In genomic region chr17:83213228-83213915, GRCm38 (mm10) we compare ENCODE assay signal across 9 mouse cellular contexts. TPM values are rescaled to one million over a fixed set of nuclear protein-coding genes. Genes with fewer than 3 reads are reported as not detected.
DNase-seq lines count a peak whose midpoint lies in the region; ATAC-seq and TF ChIP-seq lines count a peak whose summit lies in the region.
"Had no signal": no experiment of that assay in that cellular context is flagged by ENCODE, and none has a peak within 500 bp of the region (broad histone marks: within the 10 kb centered on the region; RNA-seq: fewer than 3 reads in every experiment).

No protein-coding gene starts in this region.

- 52% methylated on average over 9 of the region's 9 CpGs for WGBS in heart, embryonic 11.5 days (ENCODE audit: insufficient replicate concordance)
- WGBS in forebrain, postnatal 0 days, result 44% methylated on average over 9 of the region's 9 CpGs
- WGBS in liver, embryonic 15.5 days (ENCODE audit: insufficient replicate concordance), result 59% methylated on average over 9 of the region's 9 CpGs

- no peaks in the 10 kb centered on the region for H3K36me3 ChIP-seq in heart, embryonic 11.5 days (ENCODE audit: control insufficient read depth, insufficient read depth, low read length)
- no peaks in the 10 kb centered on the region for H3K36me3 ChIP-seq in E14TG2a.4 (ENCODE audit: insufficient read depth, low read length)
- H3K36me3 ChIP-seq in forebrain, postnatal 0 days (ENCODE audit: insufficient read depth), result no peaks in the 10 kb centered on the region
- no peaks in the 10 kb centered on the region for H3K36me3 ChIP-seq in liver, embryonic 15.5 days (replicated peaks)

- DNase-seq in heart, adult 8-10 months (ENCODE audit: low spot score), result no peak
- no peak for DNase-seq in forebrain, postnatal 0 days
- DNase-seq in T-cell, adult 2 months (ENCODE audit: low spot score), result no peak
- no peak for DNase-seq in adrenal gland, adult 18-20 months (ENCODE audit: low spot score in 2 of 2)
- DNase-seq: thymus, postnatal 36 days had no signal

- peak overlapping the region; percentile 91; the same call in 1 of the 2 replicates for H3K9ac ChIP-seq in heart, embryonic 11.5 days (ENCODE audit: low read depth, low read length)
- H3K9ac ChIP-seq in forebrain, postnatal 0 days, result no peak overlapping the region
- H3K9ac ChIP-seq in liver, embryonic 15.5 days, result no peak overlapping the region

- ATAC-seq in heart, embryonic 11.5 days (replicated peaks; ENCODE audit: insufficient number of reproducible peaks, low FRiP score, low TSS enrichment), result no peak
- no peak for ATAC-seq in forebrain, postnatal 0 days
- no peak for ATAC-seq in liver, embryonic 15.5 days (ENCODE audit: insufficient read depth)
- ATAC-seq in inflammation-experienced regulatory T-cells, adult 6 months, result no peak

- H3K4me3 ChIP-seq in heart, embryonic 11.5 days (ENCODE audit: low read depth, low read length), result peak overlapping the region; percentile 94
- peak overlapping the region; percentile 82 for H3K4me3 ChIP-seq in E14TG2a.4 (replicated peaks; ENCODE audit: low read length)
- no peak overlapping the region for H3K4me3 ChIP-seq in forebrain, postnatal 0 days (ENCODE audit: low read depth, low read length)
- peak overlapping the region; percentile 63 for H3K4me3 ChIP-seq in liver, embryonic 15.5 days (replicated peaks)

- peak overlapping the region; percentile 96; the same call in 1 of the 2 replicates for H3K27ac ChIP-seq in heart, embryonic 11.5 days (ENCODE audit: low read depth, low read length)
- H3K27ac ChIP-seq in forebrain, postnatal 0 days (ENCODE audit: low read depth, low read length), result 0 out of 2 replicates have a peak overlapping the region, but pooled peaks have one; percentile 85
- H3K27ac ChIP-seq in liver, embryonic 15.5 days (replicated peaks), result peak overlapping the region; percentile 77

- no peak for TF ChIP-seq CTCF in E14TG2a.4 (conservative IDR thresholded peaks at IDR 0.05; ENCODE audit: low read length)
- no peak for TF ChIP-seq CTCF in forebrain, postnatal 0 days (IDR thresholded peaks at IDR 0.05; ENCODE audit: low read depth)

- peaks cover 29% of the 10 kb centered on the region for H3K4me1 ChIP-seq in heart, embryonic 11.5 days (ENCODE audit: control insufficient read depth, insufficient read depth, low read length)
- peaks cover 19% of the 10 kb centered on the region for H3K4me1 ChIP-seq in E14TG2a.4 (replicated peaks; ENCODE audit: low read depth, low read length)
- H3K4me1 ChIP-seq in forebrain, postnatal 0 days (ENCODE audit: insufficient read depth), result peaks cover 18% of the 10 kb centered on the region
- peaks cover 18% of the 10 kb centered on the region for H3K4me1 ChIP-seq in liver, embryonic 15.5 days (replicated peaks)

- peak overlapping the region; percentile 85 for H3K4me2 ChIP-seq in heart, embryonic 11.5 days
- peak overlapping the region; percentile 96; the same call in 1 of the 2 replicates for H3K4me2 ChIP-seq in forebrain, postnatal 0 days (ENCODE audit: low read depth)
- peak overlapping the region; percentile 63 for H3K4me2 ChIP-seq in liver, embryonic 15.5 days

- H3K27me3 ChIP-seq in heart, embryonic 11.5 days (ENCODE audit: control insufficient read depth, insufficient read depth, low read length), result no peaks in the 10 kb centered on the region
- H3K27me3 ChIP-seq in E14TG2a.4 (ENCODE audit: insufficient read depth, low read length), result peaks cover 88% of the 10 kb centered on the region
- H3K27me3 ChIP-seq in forebrain, postnatal 0 days (ENCODE audit: insufficient read depth, low read length), result no peaks in the 10 kb centered on the region
- H3K27me3 ChIP-seq in liver, embryonic 15.5 days, result peaks cover 47% of the 10 kb centered on the region

- H3K9me3 ChIP-seq in heart, embryonic 11.5 days (replicated peaks; ENCODE audit: control insufficient read depth, low read length), result no peaks in the 10 kb centered on the region
- H3K9me3 ChIP-seq in E14TG2a.4 (ENCODE audit: low read length), result peaks cover 5% of the 10 kb centered on the region; the same call in 1 of the 2 replicates
- H3K9me3 ChIP-seq in forebrain, postnatal 0 days (ENCODE audit: low read length), result no peaks in the 10 kb centered on the region
- H3K9me3 ChIP-seq in liver, embryonic 15.5 days (replicated peaks), result no peaks in the 10 kb centered on the region

RNA-seq across cellular contexts. Expression of gene Pkdcc, which starts 1.7 kb away (rescaled TPM):
- 17.9 and 18.0 TPM in 2 replicates for polyA plus RNA-seq in heart, embryonic 11.5 days (2014; fragmentation: Nextera tagmentation; extraction: Ambion mirVana)
- 10 to 100 TPM; 46.4 to 59.2 (median 52.7) TPM for total RNA-seq in heart, adult 8-10 months (2022)
- total RNA-seq in forebrain, postnatal 0 days (2014; rRNA removed), result 41.7 and 57.9 TPM in 2 replicates
- 3.8 and 4.1 TPM in 2 replicates for polyA plus RNA-seq in forebrain, postnatal 0 days (2015; fragmentation: Nextera tagmentation; extraction: Ambion mirVana)
- polyA plus RNA-seq in liver, embryonic 15.5 days (2015; fragmentation: Nextera tagmentation; extraction: Ambion mirVana), result 2.8 and 4.1 TPM in 2 replicates
- under 1 TPM in 2 of 3 experiments, not detected in 1; 0.67 to 0.78 TPM for polyA plus RNA-seq in inflammation-experienced regulatory T-cells, adult 6 months (2017; shearing (Covaris generic))
- total RNA-seq in adrenal gland, adult 18-20 months (2021), result 100 to 1,000 TPM in 1 of 2 experiments, 10 to 100 TPM in 1; 37.9 to 116 TPM
